Mouse (Mus musculus): ENCODE results near the gene Gucd1. TPM values are rescaled to one million over a fixed set of nuclear protein-coding genes. Genes with fewer than 3 reads are reported as not detected.
"Not testable (repeated sequence)": the region's sequence is repeated elsewhere in the genome, so short reads cannot be mapped to it uniquely, and the experiment has no call there.

Gucd1 gene
- total and polyA plus RNA-seq, 2 experiments = 115 to 166 TPM

DNA sequence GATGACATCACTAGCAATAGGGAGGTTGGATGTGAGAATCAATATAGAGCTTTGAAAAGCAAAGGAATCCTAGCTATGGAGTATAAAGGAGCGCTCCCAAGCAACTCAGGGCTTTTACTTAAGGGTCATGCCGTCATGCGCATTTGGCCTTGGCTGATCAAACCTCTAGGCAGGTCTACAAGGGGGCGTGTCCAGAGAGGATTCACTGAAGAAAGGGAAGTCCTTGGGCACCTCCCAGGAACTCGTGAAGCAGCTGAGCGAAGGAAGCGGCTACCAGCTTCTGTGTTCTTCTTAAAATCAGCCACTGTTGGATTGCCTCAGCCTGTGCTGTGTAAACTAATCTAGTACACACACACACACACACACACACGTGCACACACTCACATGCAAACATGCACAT is 44.4 kb downstream of the Gucd1 start:
- Histone ChIP-seq H3K9ac (ENCODE audit: low read depth, low read length) (no peak overlapping the region), H3K4me1 (ENCODE audit: control insufficient read depth, insufficient read depth, low read length) (peaks cover 9% of the 10 kb centered on the region; the same call in 1 of the 2 replicates), H3K27me3 (ENCODE audit: control insufficient read depth, insufficient read depth, low read length) (no peaks in the 10 kb centered on the region), H3K4me3 (ENCODE audit: insufficient read depth, low read depth, low read length) (no peak overlapping the region), H3K27ac (replicated peaks; ENCODE audit: insufficient read depth, low read depth, low read length) (no peak overlapping the region), H3K36me3 (ENCODE audit: control insufficient read depth, insufficient read depth, low read length) (no peaks in the 10 kb centered on the region), H3K79me2 (ENCODE audit: control insufficient read depth, insufficient read depth, low read length) (no peaks in the 10 kb centered on the region)
- DNase-seq (ENCODE audit: extremely low read depth, low read depth, low spot score) = no peak
- WGBS = 89% methylated on average over 8 of the region's 8 CpGs
- TF ChIP-seq CTCF (IDR thresholded peaks at IDR 0.05; ENCODE audit: low read depth, low read length) (no peak), POLR2A (IDR thresholded peaks at IDR 0.05; ENCODE audit: extremely low read depth, insufficient read depth, low read length) (no peak)

DNA sequence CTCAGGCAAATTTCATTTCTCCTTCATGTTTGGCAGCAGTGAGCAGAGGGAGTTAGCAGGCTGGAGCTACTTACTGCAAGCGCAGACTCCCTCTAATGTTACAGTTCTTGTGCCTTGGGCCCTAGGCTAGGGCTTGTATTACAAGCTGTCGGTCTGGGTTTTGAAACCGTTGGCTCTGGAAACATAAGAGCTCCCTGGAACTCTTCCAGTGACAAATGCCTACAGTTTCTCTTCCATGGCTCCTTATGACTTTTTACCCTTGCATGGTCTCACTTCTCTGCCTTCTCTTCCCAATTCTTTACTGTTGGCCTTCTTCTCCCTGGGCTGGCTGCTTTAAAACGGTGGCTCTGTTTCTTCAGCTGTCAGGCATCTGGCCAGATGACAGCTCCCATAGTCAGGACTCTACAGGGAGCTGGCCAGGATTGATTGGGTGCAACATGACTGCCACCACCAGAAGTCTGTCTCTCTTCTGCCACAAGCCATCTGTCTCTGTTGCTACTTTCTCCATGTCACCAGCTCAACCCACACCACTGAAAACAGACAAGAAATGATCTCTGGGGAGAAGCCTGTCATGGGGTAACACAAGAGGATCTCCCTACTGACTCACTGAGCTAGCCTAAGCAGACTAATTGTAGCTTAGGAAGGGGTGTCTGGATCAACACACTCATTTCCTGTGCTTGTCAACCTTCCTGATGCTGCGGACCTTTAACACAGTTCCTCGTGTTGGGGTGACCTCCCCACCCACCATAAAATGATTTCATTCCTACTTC is 51.8 kb downstream of the Gucd1 start:
- Histone ChIP-seq H3K4me3 (ENCODE audit: insufficient read depth, low read depth, low read length) (no peak overlapping the region), H3K9ac (ENCODE audit: low read depth, low read length) (no peak overlapping the region), H3K4me1 (ENCODE audit: control insufficient read depth, insufficient read depth, low read length) (no peaks in the 10 kb centered on the region; the same call in 1 of the 2 replicates), H3K27ac (replicated peaks; ENCODE audit: insufficient read depth, low read depth, low read length) (no peak overlapping the region), H3K27me3 (ENCODE audit: control insufficient read depth, insufficient read depth, low read length) (no peaks in the 10 kb centered on the region), H3K36me3 (ENCODE audit: control insufficient read depth, insufficient read depth, low read length) (no peaks in the 10 kb centered on the region), H3K79me2 (ENCODE audit: control insufficient read depth, insufficient read depth, low read length) (no peaks in the 10 kb centered on the region)
- WGBS = 40% methylated on average over 6 of the region's 6 CpGs
- TF ChIP-seq POLR2A (IDR thresholded peaks at IDR 0.05; ENCODE audit: extremely low read depth, insufficient read depth, low read length) = no peak
- TF ChIP-seq CTCF (IDR thresholded peaks at IDR 0.05; ENCODE audit: low read depth, low read length) = no peak
- peak; percentile 49 for DNase-seq (ENCODE audit: extremely low read depth, low read depth, low spot score)

DNA sequence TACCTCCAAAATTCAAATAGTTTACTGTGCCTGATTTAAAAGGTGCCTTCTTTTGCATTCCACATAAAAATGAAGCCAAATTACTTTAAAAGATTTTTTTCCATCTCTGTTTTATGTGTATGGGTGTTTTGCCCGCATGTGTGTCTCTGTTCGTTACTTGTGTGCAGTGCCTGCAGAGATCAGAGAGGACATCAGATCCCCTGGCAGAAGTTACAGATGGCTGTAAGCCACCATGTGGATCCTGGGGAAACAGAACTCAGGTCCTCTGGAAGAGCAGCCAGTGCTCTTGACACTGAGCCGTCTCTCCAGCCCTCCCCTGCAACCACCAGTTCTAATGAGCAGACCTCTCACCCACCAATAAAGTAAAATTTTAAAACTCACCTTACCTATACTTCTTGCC is 55.0 kb downstream of the Gucd1 start:
- no peak for DNase-seq (ENCODE audit: extremely low read depth, low read depth, low spot score)
- WGBS = 69% methylated on average over 3 of the region's 3 CpGs

DNA sequence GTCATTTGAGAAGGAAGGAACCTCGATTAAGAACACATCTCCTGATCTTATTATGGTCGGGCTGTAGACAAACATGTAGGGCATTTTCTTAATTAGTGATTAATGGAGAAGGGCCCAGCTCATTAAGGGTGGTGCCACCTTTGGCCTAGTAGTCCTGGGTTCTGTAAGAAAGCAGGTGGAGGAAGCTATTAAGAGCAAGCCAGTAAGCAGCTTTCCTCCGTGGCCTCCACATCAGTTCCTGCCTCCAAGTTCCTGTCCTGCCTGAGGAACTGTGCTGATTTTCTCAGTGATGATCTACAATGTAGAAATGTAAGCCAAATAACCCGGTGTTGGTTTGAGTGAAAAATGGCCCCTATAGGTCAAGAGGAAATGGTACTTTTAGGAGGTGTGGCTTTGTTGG is 59.4 kb downstream of the Gucd1 start:
- WGBS = 90% methylated on average over 4 of the region's 4 CpGs
- Histone ChIP-seq H3K27ac (replicated peaks; ENCODE audit: insufficient read depth, low read depth, low read length) (no peak overlapping the region), H3K79me2 (ENCODE audit: control insufficient read depth, insufficient read depth, low read length) (no peaks in the 10 kb centered on the region), H3K4me1 (ENCODE audit: control insufficient read depth, insufficient read depth, low read length) (no peaks in the 10 kb centered on the region), H3K9ac (ENCODE audit: low read depth, low read length) (no peak overlapping the region), H3K27me3 (ENCODE audit: control insufficient read depth, insufficient read depth, low read length) (no peaks in the 10 kb centered on the region), H3K4me3 (ENCODE audit: insufficient read depth, low read depth, low read length) (no peak overlapping the region), H3K36me3 (ENCODE audit: control insufficient read depth, insufficient read depth, low read length) (no peaks in the 10 kb centered on the region)
- TF ChIP-seq CTCF (IDR thresholded peaks at IDR 0.05; ENCODE audit: low read depth, low read length) (no peak), POLR2A (IDR thresholded peaks at IDR 0.05; ENCODE audit: extremely low read depth, insufficient read depth, low read length) (no peak)
- DNase-seq (ENCODE audit: extremely low read depth, low read depth, low spot score) = no peak

More for the DNA sequence above, 55.0 kb downstream of the Gucd1 start:
- Histone ChIP-seq H3K27me3 (ENCODE audit: control insufficient read depth, insufficient read depth, low read length) (no peaks in the 10 kb centered on the region), H3K4me1 (ENCODE audit: control insufficient read depth, insufficient read depth, low read length) (no peaks in the 10 kb centered on the region; the same call in 1 of the 2 replicates), H3K27ac (replicated peaks; ENCODE audit: insufficient read depth, low read depth, low read length) (no peak overlapping the region), H3K36me3 (ENCODE audit: control insufficient read depth, insufficient read depth, low read length) (no peaks in the 10 kb centered on the region), H3K9ac (ENCODE audit: low read depth, low read length) (no peak overlapping the region), H3K79me2 (ENCODE audit: control insufficient read depth, insufficient read depth, low read length) (no peaks in the 10 kb centered on the region), H3K4me3 (ENCODE audit: insufficient read depth, low read depth, low read length) (no peak overlapping the region)
- TF ChIP-seq CTCF (IDR thresholded peaks at IDR 0.05; ENCODE audit: low read depth, low read length) (no peak), POLR2A (IDR thresholded peaks at IDR 0.05; ENCODE audit: extremely low read depth, insufficient read depth, low read length) (no peak)

DNA sequence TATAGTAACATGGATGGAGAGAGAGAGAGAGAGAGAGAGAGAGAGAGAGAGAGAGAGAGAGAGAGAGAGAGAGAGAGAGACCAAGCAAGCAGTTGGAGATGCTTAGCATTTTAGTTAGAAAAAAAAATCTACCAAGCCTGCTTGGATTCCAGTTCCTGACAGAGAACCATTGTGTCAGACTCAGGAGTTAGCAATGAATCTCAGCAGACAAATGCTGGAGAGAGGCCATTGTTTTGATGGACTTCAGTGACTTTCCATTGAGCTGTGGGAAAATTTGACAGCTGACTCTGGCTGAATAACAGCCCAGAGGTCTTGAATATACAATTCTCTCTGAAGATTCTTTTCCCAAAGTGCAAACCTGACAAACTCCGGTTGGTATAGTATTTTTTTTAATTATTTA is 59.9 kb downstream of the Gucd1 start:
- DNase-seq (ENCODE audit: extremely low read depth, low read depth, low spot score) = no peak
- Histone ChIP-seq H3K4me3 (ENCODE audit: insufficient read depth, low read depth, low read length) (no peak overlapping the region), H3K27ac (replicated peaks; ENCODE audit: insufficient read depth, low read depth, low read length) (no peak overlapping the region), H3K4me1 (ENCODE audit: control insufficient read depth, insufficient read depth, low read length) (no peaks in the 10 kb centered on the region), H3K27me3 (ENCODE audit: control insufficient read depth, insufficient read depth, low read length) (no peaks in the 10 kb centered on the region), H3K79me2 (ENCODE audit: control insufficient read depth, insufficient read depth, low read length) (no peaks in the 10 kb centered on the region), H3K9ac (ENCODE audit: low read depth, low read length) (no peak overlapping the region), H3K36me3 (ENCODE audit: control insufficient read depth, insufficient read depth, low read length) (no peaks in the 10 kb centered on the region)
- WGBS = 96% methylated on average over 1 of the region's 1 CpGs
- TF ChIP-seq POLR2A (IDR thresholded peaks at IDR 0.05; ENCODE audit: extremely low read depth, insufficient read depth, low read length) = no peak
- TF ChIP-seq CTCF (IDR thresholded peaks at IDR 0.05; ENCODE audit: low read depth, low read length) = no peak

DNA sequence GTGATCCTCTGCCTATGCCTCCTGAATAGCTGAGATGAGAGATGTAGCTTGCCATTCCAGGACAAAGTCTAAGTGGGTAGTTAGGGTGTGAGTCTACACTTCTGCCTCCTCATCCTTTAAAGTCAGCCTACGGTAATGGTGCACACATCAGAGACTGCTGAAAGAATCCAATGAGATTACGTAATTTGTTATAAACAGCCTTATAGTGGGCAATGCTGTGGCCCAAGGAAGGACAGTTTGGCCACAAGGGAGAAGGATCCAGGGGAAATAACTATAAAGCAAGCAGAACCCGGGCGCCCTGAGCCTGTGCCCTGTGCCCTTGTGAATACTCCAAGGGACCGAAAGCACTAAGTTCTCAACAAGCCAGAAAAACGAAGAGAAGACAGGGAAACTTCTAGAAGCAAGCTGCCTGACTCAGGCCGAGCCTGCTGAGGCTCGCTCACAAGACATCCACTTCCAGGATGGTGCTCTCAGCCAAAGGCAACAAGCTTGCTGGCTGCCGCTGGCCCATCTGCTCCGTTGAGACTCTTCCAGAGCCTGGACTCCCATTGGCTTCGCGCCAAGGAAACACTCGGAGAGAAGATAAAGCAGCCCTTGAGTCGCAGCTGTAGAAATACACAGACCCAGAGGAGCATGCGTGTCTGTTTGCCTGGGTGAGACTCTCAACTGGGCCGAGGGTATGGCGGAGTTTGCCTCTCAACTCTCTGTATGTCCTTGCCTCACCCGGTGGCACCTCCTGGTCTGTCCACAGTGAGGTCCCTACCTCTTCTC is 61.5 kb downstream of the Gucd1 start:
- not testable (repeated sequence) for DNase-seq (ENCODE audit: extremely low read depth, low read depth, low spot score); H3K4me1 ChIP-seq (ENCODE audit: control insufficient read depth, insufficient read depth, low read length); H3K4me3 ChIP-seq (ENCODE audit: insufficient read depth, low read depth, low read length); H3K9ac ChIP-seq (ENCODE audit: low read depth, low read length); H3K36me3 ChIP-seq (ENCODE audit: control insufficient read depth, insufficient read depth, low read length); H3K79me2 ChIP-seq (ENCODE audit: control insufficient read depth, insufficient read depth, low read length); H3K27me3 ChIP-seq (ENCODE audit: control insufficient read depth, insufficient read depth, low read length); H3K27ac ChIP-seq (replicated peaks; ENCODE audit: insufficient read depth, low read depth, low read length)
- WGBS = 72% methylated on average over 15 of the region's 18 CpGs

Data from liver, adult 2 months (tissue).